Mouse (Mus musculus) heart, embryonic 12.5 days (tissue): ENCODE results near the gene Smg6. TPM values are rescaled to one million over a fixed set of nuclear protein-coding genes. Genes with fewer than 3 reads are reported as not detected.

ENCODE experiments used
- ATAC-seq: fragments of 200-750 bp; cut with Nextera tagmentation; 2 replicates; pipeline ENCODE4 v1.8.0; 2017; ENCODE audit warnings: moderate TSS enrichment, moderate library complexity; ENCODE audit not compliant: insufficient number of reproducible peaks, low FRiP score
- H3K27ac ChIP-seq: fragments of 300-500 bp; sonication (generic); 2 replicates; pipeline ENCODE4 v1.5.1; 2016; ENCODE audit warnings: mild to moderate bottlenecking, moderate library complexity; ENCODE audit not compliant: poor library complexity, severe bottlenecking
- H3K27me3 ChIP-seq: fragments of 300-500 bp; sonication (generic); replicated peaks from 2 replicates; pipeline ENCODE4 v1.6.1; 2016; ENCODE audit warnings: mild to moderate bottlenecking, moderate library complexity
- H3K36me3 ChIP-seq: fragments of 300-500 bp; sonication (generic); 2 replicates; pipeline ENCODE4 v1.6.1; 2016; ENCODE audit warnings: mild to moderate bottlenecking, moderate library complexity
- H3K4me1 ChIP-seq: fragments of 300-500 bp; sonication (generic); replicated peaks from 2 replicates; pipeline ENCODE4 v1.6.1; 2016; ENCODE audit warnings: mild to moderate bottlenecking
- H3K4me2 ChIP-seq: fragments of 300-500 bp; sonication (generic); 2 replicates; pipeline ENCODE4 v1.6.1; 2016; ENCODE audit warnings: mild to moderate bottlenecking, moderate library complexity
- H3K4me3 ChIP-seq: fragments of 300-500 bp; sonication (generic); 2 replicates; pipeline ENCODE4 v1.5.1; 2016; ENCODE audit warnings: mild to moderate bottlenecking
- H3K9ac ChIP-seq: fragments of 300-500 bp; sonication (generic); 2 replicates; pipeline ENCODE4 v1.6.1; 2016; ENCODE audit warnings: mild to moderate bottlenecking, moderate library complexity
- H3K9me3 ChIP-seq: fragments of 300-500 bp; sonication (generic); replicated peaks from 2 replicates; pipeline ENCODE4 v1.6.1; 2016; ENCODE audit warnings: mild to moderate bottlenecking, moderate library complexity
- WGBS: fragments of 180-500 bp; shearing (Covaris S2); methylation state at CpG from one replicate; pipeline ENCODE4 v1.1.7; 2016; 5-methylcytosine and 5-hydroxymethylcytosine counted together
- polyA plus RNA-seq: library from polyadenylated mRNA; unstranded; fragments of >200 nt; fragmentation: Nextera tagmentation; extraction: Ambion mirVana; gene quantifications from 2 replicates; pipeline ENCODE4 v1.2.1, GENCODE M21; 2016

The Smg6 gene
- polyA plus RNA-seq, 1 experiment from 2014 or later, result 13.4 TPM

- WGBS, result 49% methylated on average over 2 of the region's 2 CpGs
- Histone ChIP-seq H3K4me2 (no peak overlapping the region), H3K27ac (0 out of 2 replicates have a peak overlapping the region, but pooled peaks have one; percentile 6), H3K9me3 (no peaks in the 10 kb centered on the region), H3K9ac (no peak overlapping the region), H3K4me1 (peaks cover 71% of the 10 kb centered on the region), H3K36me3 (no peaks in the 10 kb centered on the region), H3K27me3 (no peaks in the 10 kb centered on the region), H3K4me3 (no peak overlapping the region)
- ATAC-seq, result no peak
Measured at GRCm38 (mm10) chr11:75049146-75049545, 123.5 kb downstream of the Smg6 start.

GRCm38 (mm10) chr11:75049807-75050206 is 124.2 kb downstream of the Smg6 start:
- Histone ChIP-seq H3K27me3 (no peaks in the 10 kb centered on the region), H3K9ac (no peak overlapping the region), H3K4me1 (peaks cover 64% of the 10 kb centered on the region), H3K36me3 (no peaks in the 10 kb centered on the region), H3K4me2 (no peak overlapping the region), H3K27ac (no peak overlapping the region), H3K4me3 (no peak overlapping the region), H3K9me3 (no peaks in the 10 kb centered on the region)
- WGBS, result 71% methylated on average over 2 of the region's 2 CpGs
- no peak for ATAC-seq

- peaks cover 64% of the 10 kb centered on the region for H3K4me1 ChIP-seq
- 73% methylated on average over 1 of the region's 1 CpGs for WGBS
- H3K4me2 ChIP-seq, result no peak overlapping the region
- no peak for ATAC-seq
- peak overlapping the region; percentile 87 for H3K27ac ChIP-seq
- H3K4me3 ChIP-seq, result no peak overlapping the region
- H3K36me3 ChIP-seq, result peaks cover 3% of the 10 kb centered on the region; the same call in 1 of the 2 replicates
- H3K27me3 ChIP-seq, result no peaks in the 10 kb centered on the region
- H3K9me3 ChIP-seq, result no peaks in the 10 kb centered on the region
- no peak overlapping the region for H3K9ac ChIP-seq
Measured at GRCm38 (mm10) chr11:75051239-75051638, 125.6 kb downstream of the Smg6 start.

- Histone ChIP-seq H3K4me3 (no peak overlapping the region), H3K27ac (peak overlapping the region; percentile 87), H3K9ac (no peak overlapping the region; the same call in 1 of the 2 replicates), H3K4me2 (no peak overlapping the region), H3K36me3 (peaks cover 3% of the 10 kb centered on the region; the same call in 1 of the 2 replicates), H3K27me3 (no peaks in the 10 kb centered on the region), H3K4me1 (peaks cover 58% of the 10 kb centered on the region), H3K9me3 (no peaks in the 10 kb centered on the region)
- peak; percentile 75 for ATAC-seq
- WGBS, result 35% methylated on average over 13 of the region's 13 CpGs
Measured at GRCm38 (mm10) chr11:75051712-75052550, 126.3 kb downstream of the Smg6 start.

GRCm38 (mm10) chr11:75053020-75053419 is 127.4 kb downstream of the Smg6 start:
- 61% methylated on average over 2 of the region's 2 CpGs for WGBS

GRCm38 (mm10) chr11:75053722-75054121 is 128.1 kb downstream of the Smg6 start:
- H3K4me3 ChIP-seq, result no peak overlapping the region
- WGBS, result 38% methylated on average over 7 of the region's 7 CpGs
- H3K27ac ChIP-seq, result peak overlapping the region; percentile 87
- no peaks in the 10 kb centered on the region for H3K27me3 ChIP-seq
- H3K9ac ChIP-seq, result no peak overlapping the region
- H3K36me3 ChIP-seq, result peaks cover 8% of the 10 kb centered on the region; the same call in 1 of the 2 replicates
- ATAC-seq, result peak; percentile 43
- H3K4me2 ChIP-seq, result peak overlapping the region; percentile 13; the same call in 1 of the 2 replicates
- no peaks in the 10 kb centered on the region for H3K9me3 ChIP-seq
- peaks cover 42% of the 10 kb centered on the region for H3K4me1 ChIP-seq

More at GRCm38 (mm10) chr11:75053020-75053419, 127.4 kb downstream of the Smg6 start:
- peaks cover 8% of the 10 kb centered on the region; the same call in 1 of the 2 replicates for H3K36me3 ChIP-seq
- H3K9me3 ChIP-seq, result no peaks in the 10 kb centered on the region
- no peak overlapping the region for H3K4me3 ChIP-seq
- peak overlapping the region; percentile 87 for H3K27ac ChIP-seq
- peaks cover 49% of the 10 kb centered on the region for H3K4me1 ChIP-seq
- no peak for ATAC-seq
- no peak overlapping the region for H3K9ac ChIP-seq
- no peaks in the 10 kb centered on the region for H3K27me3 ChIP-seq
- H3K4me2 ChIP-seq, result 0 out of 2 replicates have a peak overlapping the region, but pooled peaks have one; percentile 3

GRCm38 (mm10) chr11:75054184-75054877 is 128.7 kb downstream of the Smg6 start:
- no peaks in the 10 kb centered on the region for H3K27me3 ChIP-seq
- no peak overlapping the region for H3K9ac ChIP-seq
- 39% methylated on average over 5 of the region's 5 CpGs for WGBS
- no peak overlapping the region for H3K4me2 ChIP-seq
- peaks cover 38% of the 10 kb centered on the region for H3K4me1 ChIP-seq
- peak overlapping the region; percentile 87 for H3K27ac ChIP-seq
- H3K9me3 ChIP-seq, result no peaks in the 10 kb centered on the region
- H3K36me3 ChIP-seq, result peaks cover 8% of the 10 kb centered on the region; the same call in 1 of the 2 replicates
- peak; percentile 78 for ATAC-seq
- no peak overlapping the region for H3K4me3 ChIP-seq

- WGBS, result 66% methylated on average over 3 of the region's 3 CpGs
- no peak overlapping the region for H3K4me2 ChIP-seq
- no peak overlapping the region for H3K9ac ChIP-seq
- no peaks in the 10 kb centered on the region for H3K9me3 ChIP-seq
- peak overlapping the region; percentile 87 for H3K27ac ChIP-seq
- peaks cover 37% of the 10 kb centered on the region for H3K4me1 ChIP-seq
- no peaks in the 10 kb centered on the region for H3K27me3 ChIP-seq
- no peak overlapping the region for H3K4me3 ChIP-seq
- no peak for ATAC-seq
- peaks cover 8% of the 10 kb centered on the region; the same call in 1 of the 2 replicates for H3K36me3 ChIP-seq
Measured at GRCm38 (mm10) chr11:75054878-75055214, 129.2 kb downstream of the Smg6 start.

- Histone ChIP-seq H3K27ac (no peak overlapping the region), H3K27me3 (no peaks in the 10 kb centered on the region), H3K9me3 (no peaks in the 10 kb centered on the region), H3K4me2 (no peak overlapping the region), H3K4me1 (no peaks in the 10 kb centered on the region), H3K36me3 (no peaks in the 10 kb centered on the region), H3K4me3 (no peak overlapping the region), H3K9ac (no peak overlapping the region)
- WGBS, result 97% methylated on average over 6 of the region's 6 CpGs
- ATAC-seq, result no peak
Measured at GRCm38 (mm10) chr11:75062650-75063049, 137.0 kb downstream of the Smg6 start.

GRCm38 (mm10) chr11:75064266-75064665 is 138.6 kb downstream of the Smg6 start:
- H3K4me2 ChIP-seq, result no peak overlapping the region
- no peak overlapping the region for H3K9ac ChIP-seq
- H3K4me3 ChIP-seq, result no peak overlapping the region
- 90% methylated on average over 1 of the region's 1 CpGs for WGBS
- no peak overlapping the region for H3K27ac ChIP-seq
- H3K27me3 ChIP-seq, result no peaks in the 10 kb centered on the region
- H3K4me1 ChIP-seq, result no peaks in the 10 kb centered on the region
- no peaks in the 10 kb centered on the region for H3K36me3 ChIP-seq
- ATAC-seq, result no peak
- H3K9me3 ChIP-seq, result no peaks in the 10 kb centered on the region

- no peak for ATAC-seq
- Histone ChIP-seq H3K9me3 (no peaks in the 10 kb centered on the region), H3K4me2 (no peak overlapping the region), H3K27me3 (no peaks in the 10 kb centered on the region), H3K36me3 (0 out of 2 replicates have a peak, but pooled peaks cover 3% of the 10 kb centered on the region), H3K27ac (no peak overlapping the region), H3K9ac (no peak overlapping the region), H3K4me3 (no peak overlapping the region), H3K4me1 (0 out of 2 replicates have a peak, but pooled peaks cover 12% of the 10 kb centered on the region)
- 72% methylated on average over 3 of the region's 3 CpGs for WGBS
Measured at GRCm38 (mm10) chr11:75071352-75071751, 145.7 kb downstream of the Smg6 start.
